8 mouse cellular contexts compared by ENCODE assay signal in the genomic region with DNA sequence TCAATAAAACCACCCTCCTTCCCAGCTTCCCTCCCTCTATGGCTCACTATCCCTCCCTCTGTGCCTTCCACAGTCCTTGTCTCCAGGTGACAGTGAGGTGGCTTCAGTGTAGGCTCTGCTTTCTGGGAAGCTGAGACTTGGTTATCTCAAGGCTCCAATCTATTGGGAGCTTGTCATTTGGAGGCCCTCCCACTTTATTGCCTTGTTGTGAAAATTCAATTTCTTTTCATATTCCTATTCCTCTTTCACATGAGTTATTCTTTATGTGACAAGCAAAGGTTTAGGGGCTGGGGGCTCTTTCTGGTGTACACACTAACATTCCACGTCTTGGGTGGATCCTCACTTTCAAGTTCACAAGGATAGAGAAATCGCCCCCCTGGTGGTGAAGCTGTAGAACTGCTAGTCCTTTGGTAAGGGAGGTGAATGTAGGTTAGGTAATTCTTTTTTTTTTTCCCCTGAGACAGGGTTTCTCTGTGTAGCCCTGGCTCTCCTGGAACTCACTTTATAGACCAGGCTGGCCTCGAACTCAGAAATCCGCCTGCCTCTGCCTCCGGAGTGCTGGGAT. TPM values are rescaled to one million over a fixed set of nuclear protein-coding genes. Genes with fewer than 3 reads are reported as not detected.
DNase-seq lines count a peak whose midpoint lies in the region.

No protein-coding gene starts in this region.

- peak; percentile 30 for DNase-seq in gastrocnemius, adult 18-20 months (ENCODE audit: low spot score)
- DNase-seq in gastrocnemius, postnatal 4 days (ENCODE audit: low spot score in 2 of 2): no peak
- DNase-seq in A20 (ENCODE audit: low read depth, low spot score) (peak; percentile 56), adipocyte (ENCODE audit: low spot score) (peak; percentile 73)
- DNase-seq in heart, adult 8-10 months (ENCODE audit: low spot score): peak; percentile 18
- peak; percentile 44 for DNase-seq in lung, postnatal 14 days
- DNase-seq in right cerebral cortex, adult 2 months (ENCODE audit: low spot score in 2 of 2): no peak
- no peak for DNase-seq in kidney, adult 11 months

RNA-seq across cellular contexts. Expression of a gene that starts 37.9 kb away (rescaled TPM):
- total RNA-seq in gastrocnemius, adult 18-20 months (2021): 100 to 1,000 TPM; 125 to 137 TPM
- 100 to 1,000 TPM; 169 to 170 TPM for total RNA-seq in gastrocnemius, postnatal 4 days (2021)
- total RNA-seq in heart, adult 8-10 months (2022): 100 to 1,000 TPM; 125 to 148 (median 138) TPM

RNA-seq across cellular contexts. Expression of a gene that starts 38.0 kb away (rescaled TPM):
- total RNA-seq in gastrocnemius, adult 18-20 months (2021): 1 to 10 TPM; 2.2 to 2.9 TPM
- total RNA-seq in gastrocnemius, postnatal 4 days (2021): 1 to 10 TPM; 5.3 to 6.2 TPM
- 1 to 10 TPM; 3.1 to 3.8 (median 3.3) TPM for total RNA-seq in heart, adult 8-10 months (2022)

RNA-seq across cellular contexts. Expression of a gene that starts 42.8 kb away (rescaled TPM):
- total RNA-seq in gastrocnemius, adult 18-20 months (2021): 10 to 100 TPM; 16.5 to 19.5 TPM
- total RNA-seq in gastrocnemius, postnatal 4 days (2021): 10 to 100 TPM; 13.6 to 22.4 TPM
- total RNA-seq in heart, adult 8-10 months (2022): 10 to 100 TPM; 21.2 to 27.5 (median 24.5) TPM

RNA-seq across cellular contexts. Expression of a gene that starts 54.7 kb away (rescaled TPM):
- 100 to 1,000 TPM; 919 to 954 TPM for total RNA-seq in gastrocnemius, adult 18-20 months (2021)
- 1,000 to 10,000 TPM; 1,167 to 1,215 TPM for total RNA-seq in gastrocnemius, postnatal 4 days (2021)
- total RNA-seq in heart, adult 8-10 months (2022): 100 to 1,000 TPM; 692 to 761 (median 719) TPM

Comparison
In these comparisons a context has a peak if more than half of its experiments do, and no peak if none do; other contexts are left out.
1. DNase-seq: peak in gastrocnemius, adult 18-20 months (single experiment), A20 (single experiment), adipocyte (single experiment), heart, adult 8-10 months (single experiment) and lung, postnatal 14 days (single experiment); none in gastrocnemius, postnatal 4 days (0 of 2), right cerebral cortex, adult 2 months (0 of 2) and kidney, adult 11 months (single experiment).